Mouse (Mus musculus) ES-Bruce4 (cell line): ENCODE data around the gene Tmem108. TPM values are rescaled to one million over a fixed set of nuclear protein-coding genes. Genes with fewer than 3 reads are reported as not detected.

ENCODE experiments used
- H3K27ac ChIP-seq: 2 replicates; pipeline ENCODE4 v1.5.1; 2012; ENCODE audit warnings: low read length, inconsistent platforms; ENCODE audit not compliant: insufficient read depth
- H3K27me3 ChIP-seq: 2 replicates; pipeline ENCODE4 v1.6.1; 2012; ENCODE audit warnings: mild to moderate bottlenecking, low read length, inconsistent platforms; ENCODE audit not compliant: control insufficient read depth, poor library complexity, insufficient read depth, severe bottlenecking
- H3K36me3 ChIP-seq: 2 replicates; pipeline ENCODE4 v1.6.1; 2012; ENCODE audit warnings: inconsistent platforms, mild to moderate bottlenecking, low read length, moderate library complexity; ENCODE audit not compliant: control insufficient read depth, poor library complexity, insufficient read depth, severe bottlenecking
- H3K4me1 ChIP-seq: one replicate; pipeline ENCODE4 v1.8.1; 2011; ENCODE audit warnings: low read length; ENCODE audit not compliant: control insufficient read depth, insufficient read depth
- H3K4me3 ChIP-seq: 2 replicates; pipeline ENCODE4 v1.5.1; 2011; ENCODE audit warnings: low read depth, mild to moderate bottlenecking, low read length
- H3K9ac ChIP-seq: 2 replicates; pipeline ENCODE4 v1.6.1; 2012; ENCODE audit warnings: low read depth, mild to moderate bottlenecking, inconsistent platforms; ENCODE audit not compliant: poor library complexity, severe bottlenecking
- H3K9me3 ChIP-seq: replicated peaks from 2 replicates; pipeline ENCODE4 v1.6.1; 2012; ENCODE audit warnings: mild to moderate bottlenecking, low read length, inconsistent platforms; ENCODE audit not compliant: control insufficient read depth, poor library complexity, insufficient read depth, severe bottlenecking
- CTCF ChIP-seq: IDR thresholded peaks from one replicate; pipeline ENCODE4 v1.8.1; 2011; ENCODE audit warnings: low read depth, low read length
- EP300 ChIP-seq: IDR thresholded peaks from 2 replicates; pipeline ENCODE4 v1.6.1; 2011; ENCODE audit warnings: low read depth, low read length; ENCODE audit not compliant: insufficient read depth
- POLR2A ChIP-seq: IDR thresholded peaks from one replicate; pipeline ENCODE4 v1.8.1; 2011; ENCODE audit warnings: low read length; ENCODE audit not compliant: insufficient read depth
- polyA plus RNA-seq: library from polyadenylated mRNA; stranded (reverse); fragments of >200 nt; gene quantifications from 2 replicates; pipeline ENCODE4 v1.2.4, GENCODE M21; 2011; ENCODE audit warnings: low read depth; ENCODE audit not compliant: missing spikeins, insufficient read depth, insufficient read length

Tmem108 gene
- polyA plus RNA-seq, 1 experiment = 2.1 TPM

GRCm38 (mm10) chr9:103665817-103666216, 95.8 kb downstream of the Tmem108 start:
- H3K9me3 ChIP-seq = peaks cover 8% of the 10 kb centered on the region
- TF ChIP-seq CTCF (no peak), POLR2A (no peak), EP300 (no peak)
- H3K27ac ChIP-seq = no peak overlapping the region
- H3K9ac ChIP-seq = no peak overlapping the region
- H3K27me3 ChIP-seq = no peaks in the 10 kb centered on the region
- no peaks in the 10 kb centered on the region for H3K4me1 ChIP-seq
- H3K36me3 ChIP-seq = no peaks in the 10 kb centered on the region
- H3K4me3 ChIP-seq = no peak overlapping the region

GRCm38 (mm10) chr9:103664151-103664550, 97.5 kb downstream of the Tmem108 start:
- H3K4me3 ChIP-seq = no peak overlapping the region
- no peak overlapping the region for H3K9ac ChIP-seq
- H3K27me3 ChIP-seq = no peaks in the 10 kb centered on the region
- no peaks in the 10 kb centered on the region for H3K36me3 ChIP-seq
- no peaks in the 10 kb centered on the region for H3K4me1 ChIP-seq
- TF ChIP-seq POLR2A (no peak), EP300 (no peak), CTCF (no peak)
- H3K27ac ChIP-seq = no peak overlapping the region
- H3K9me3 ChIP-seq = no peaks in the 10 kb centered on the region

DNA sequence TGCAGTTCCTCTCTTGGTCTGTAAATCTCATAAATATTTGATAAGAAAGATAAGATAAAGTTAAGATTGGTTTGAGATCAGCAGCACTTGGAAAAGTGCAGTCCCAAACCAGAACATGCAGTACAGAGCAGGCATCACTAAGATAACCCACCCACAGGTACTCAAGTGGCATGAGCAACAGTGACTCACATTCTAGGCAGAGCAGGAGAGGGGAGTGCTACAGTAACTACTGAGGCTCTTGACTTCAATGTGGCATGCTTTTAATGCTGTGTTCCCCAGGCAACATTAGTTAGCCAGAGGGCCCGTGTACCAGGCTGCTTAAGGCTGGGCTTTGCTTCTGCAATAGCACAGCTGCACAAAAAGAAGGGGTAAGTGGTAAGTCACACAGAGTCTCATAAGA, 99.8 kb downstream of the Tmem108 start:
- H3K4me1 ChIP-seq = no peaks in the 10 kb centered on the region
- H3K4me3 ChIP-seq = no peak overlapping the region
- no peak overlapping the region for H3K9ac ChIP-seq
- H3K9me3 ChIP-seq = no peaks in the 10 kb centered on the region
- H3K27me3 ChIP-seq = no peaks in the 10 kb centered on the region
- H3K27ac ChIP-seq = no peak overlapping the region
- H3K36me3 ChIP-seq = no peaks in the 10 kb centered on the region
- TF ChIP-seq CTCF = no peak

GRCm38 (mm10) chr9:103657981-103658380, 103.7 kb downstream of the Tmem108 start:
- Histone ChIP-seq H3K4me1 (no peaks in the 10 kb centered on the region), H3K27ac (no peak overlapping the region), H3K4me3 (no peak overlapping the region), H3K9me3 (no peaks in the 10 kb centered on the region), H3K9ac (no peak overlapping the region), H3K36me3 (no peaks in the 10 kb centered on the region), H3K27me3 (no peaks in the 10 kb centered on the region)
- no peak for TF ChIP-seq CTCF
- TF ChIP-seq POLR2A = no peak
- no peak for TF ChIP-seq EP300

DNA sequence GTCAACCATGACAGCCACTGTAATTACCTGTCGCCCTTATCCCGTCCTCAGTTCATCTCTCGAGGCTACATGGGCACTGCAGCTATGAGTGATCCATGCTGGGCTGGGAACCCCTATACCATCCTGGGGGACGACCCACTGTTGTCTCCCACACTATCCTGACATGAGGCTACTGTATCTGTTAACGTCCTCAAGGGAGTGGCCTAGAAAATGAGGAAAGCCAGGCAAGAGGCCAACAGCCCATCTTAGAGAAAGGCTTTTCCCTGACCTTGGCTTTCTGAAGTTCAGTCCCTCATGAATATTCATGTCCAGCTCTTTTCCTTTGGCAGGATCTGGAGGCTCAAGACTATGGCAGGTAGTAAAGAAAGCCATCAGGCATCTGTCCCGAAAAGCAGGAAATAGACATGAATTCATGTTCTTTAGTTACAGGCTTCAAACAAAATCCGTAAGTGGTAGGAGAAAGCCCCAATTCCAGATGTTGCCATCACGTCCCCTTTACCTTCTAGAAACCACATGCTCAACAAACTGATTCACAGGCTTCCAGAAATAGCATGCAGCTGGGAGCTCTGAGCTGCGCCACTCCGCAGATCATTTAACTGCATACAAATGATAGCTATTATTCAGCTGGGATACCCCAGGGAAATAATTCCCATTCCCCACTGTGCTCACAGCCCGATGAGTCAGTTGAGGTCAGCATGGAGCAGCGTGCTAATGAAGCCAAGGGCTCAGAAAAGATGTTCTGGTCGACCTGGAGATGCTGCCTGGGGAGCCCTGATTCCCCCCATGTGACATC, 104.3 kb downstream of the Tmem108 start:
- no peaks in the 10 kb centered on the region for H3K4me1 ChIP-seq
- no peaks in the 10 kb centered on the region for H3K27me3 ChIP-seq
- no peak for TF ChIP-seq EP300
- no peak for TF ChIP-seq CTCF
- TF ChIP-seq POLR2A = no peak
- H3K27ac ChIP-seq = no peak overlapping the region
- no peak overlapping the region for H3K9ac ChIP-seq
- H3K4me3 ChIP-seq = no peak overlapping the region
- H3K9me3 ChIP-seq = no peaks in the 10 kb centered on the region
- no peaks in the 10 kb centered on the region for H3K36me3 ChIP-seq

DNA sequence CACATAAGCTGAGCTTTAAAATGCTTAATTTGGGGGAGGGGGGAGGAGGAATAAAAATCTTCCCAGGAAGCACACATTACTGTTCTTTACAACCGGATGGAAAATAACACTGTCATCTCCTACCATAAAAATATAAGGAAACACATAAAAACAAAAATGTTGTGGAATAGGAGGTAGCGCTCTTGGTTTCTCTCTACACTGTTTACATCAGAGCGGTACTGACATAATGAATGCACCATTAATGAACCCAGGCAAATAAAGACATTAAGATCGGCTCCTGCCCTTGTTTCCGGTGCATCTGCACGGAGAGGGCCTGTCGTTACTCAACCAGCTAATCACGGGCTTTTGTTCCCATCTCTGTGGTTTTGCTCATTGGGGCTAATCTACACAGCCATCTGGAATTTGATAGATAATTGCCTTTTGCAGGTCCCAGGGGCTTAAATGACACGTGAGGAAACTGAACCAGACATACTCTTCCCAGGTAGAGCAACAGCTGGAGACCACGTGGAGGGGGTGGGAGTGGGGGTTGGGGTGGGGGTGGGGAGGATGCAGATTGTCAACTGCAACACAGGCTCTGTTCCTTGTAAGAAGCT, 107.5 kb downstream of the Tmem108 start:
- Histone ChIP-seq H3K27me3 (no peaks in the 10 kb centered on the region), H3K4me1 (no peaks in the 10 kb centered on the region), H3K9me3 (no peaks in the 10 kb centered on the region), H3K36me3 (no peaks in the 10 kb centered on the region), H3K27ac (no peak overlapping the region), H3K9ac (no peak overlapping the region), H3K4me3 (no peak overlapping the region)
- no peak for TF ChIP-seq EP300
- TF ChIP-seq POLR2A = no peak
- no peak for TF ChIP-seq CTCF
